Mouse (Mus musculus): Measurements from ENCODE around the gene Tspyl4. TPM values are rescaled to one million over a fixed set of nuclear protein-coding genes. Genes with fewer than 3 reads are reported as not detected.

Gene Tspyl4
- polyA plus RNA-seq, 1 experiment from 2014 or later, result 11.9 TPM

- Histone ChIP-seq H3K9me3 (ENCODE audit: control insufficient read depth, low read length) (no peaks in the 10 kb centered on the region), H3K36me3 (ENCODE audit: control insufficient read depth, insufficient read depth, low read length) (no peaks in the 10 kb centered on the region), H3K4me3 (ENCODE audit: low read depth, low read length) (no peak overlapping the region), H3K9ac (ENCODE audit: low read length) (no peak overlapping the region), H3K4me1 (replicated peaks; ENCODE audit: control insufficient read depth, insufficient read depth) (no peaks in the 10 kb centered on the region), H3K27ac (replicated peaks) (no peak overlapping the region), H3K4me2 (replicated peaks; ENCODE audit: low read depth) (no peak overlapping the region), H3K27me3 (ENCODE audit: control insufficient read depth, insufficient read depth, low read length) (no peaks in the 10 kb centered on the region)
- ATAC-seq (ENCODE audit: low FRiP score, low TSS enrichment) (no peak), DNase-seq (ENCODE audit: low spot score) (no peak)
- TF ChIP-seq EP300 (optimal IDR thresholded peaks at IDR 0.05), result no peak
- no peak for TF ChIP-seq CTCF (IDR thresholded peaks at IDR 0.05; ENCODE audit: low read depth)
- WGBS, result 39% methylated on average over 6 of the region's 6 CpGs
These were observed 43.8 kb downstream of the Tspyl4 start for GRCm38 (mm10) chr10:34341014-34341413.

GRCm38 (mm10) chr10:34341886-34342285 is 44.6 kb downstream of the Tspyl4 start:
- no peaks in the 10 kb centered on the region for H3K27me3 ChIP-seq (ENCODE audit: control insufficient read depth, insufficient read depth, low read length)
- H3K27ac ChIP-seq (replicated peaks), result no peak overlapping the region
- ATAC-seq (ENCODE audit: low FRiP score, low TSS enrichment) (no peak), DNase-seq (ENCODE audit: low spot score) (no peak)
- no peaks in the 10 kb centered on the region for H3K4me1 ChIP-seq (replicated peaks; ENCODE audit: control insufficient read depth, insufficient read depth)
- no peak overlapping the region for H3K9ac ChIP-seq (ENCODE audit: low read length)
- 79% methylated on average over 1 of the region's 1 CpGs for WGBS
- no peak overlapping the region for H3K4me2 ChIP-seq (replicated peaks; ENCODE audit: low read depth)
- no peaks in the 10 kb centered on the region for H3K9me3 ChIP-seq (ENCODE audit: control insufficient read depth, low read length)
- no peaks in the 10 kb centered on the region for H3K36me3 ChIP-seq (ENCODE audit: control insufficient read depth, insufficient read depth, low read length)
- H3K4me3 ChIP-seq (ENCODE audit: low read depth, low read length), result no peak overlapping the region
- TF ChIP-seq EP300 (optimal IDR thresholded peaks at IDR 0.05) (no peak), CTCF (IDR thresholded peaks at IDR 0.05; ENCODE audit: low read depth) (no peak)

Other genes with a start within 250 kb of the Tspyl4 start
- gene Calhm5, start 200.9 kb upstream of the Tspyl4 start, polyA plus RNA-seq (2015; fragmentation: Nextera tagmentation; extraction: Ambion mirVana), result 2.4 and 2.5 TPM in 2 replicates
- gene Calhm6, start 169.5 kb upstream of the Tspyl4 start, polyA plus RNA-seq (2015; fragmentation: Nextera tagmentation; extraction: Ambion mirVana), result 0.74 and 1.1 TPM in 2 replicates
- gene Dse, start 89.7 kb upstream of the Tspyl4 start, polyA plus RNA-seq (2015; fragmentation: Nextera tagmentation; extraction: Ambion mirVana), result 7.5 and 8.3 TPM in 2 replicates
- 46.7 and 49.1 TPM in 2 replicates for gene Tspyl1, start 15.3 kb upstream of the Tspyl4 start, polyA plus RNA-seq (2015; fragmentation: Nextera tagmentation; extraction: Ambion mirVana)
- gene Col10a1, start 92.5 kb downstream of the Tspyl4 start, polyA plus RNA-seq (2015; fragmentation: Nextera tagmentation; extraction: Ambion mirVana), result 0.04 and 0.06 TPM in 2 replicates
- gene Nt5dc1, start 121.1 kb downstream of the Tspyl4 start, polyA plus RNA-seq (2015; fragmentation: Nextera tagmentation; extraction: Ambion mirVana), result 11.2 and 12.4 TPM in 2 replicates
- 10.4 and 11.2 TPM in 2 replicates for gene Frk, start 186.0 kb downstream of the Tspyl4 start, polyA plus RNA-seq (2015; fragmentation: Nextera tagmentation; extraction: Ambion mirVana)

Measured in stomach, postnatal 0 days (tissue).